Mouse (Mus musculus) megakaryocyte, embryonic 14.5 days (primary cell): ENCODE data around the gene Nenf.

ENCODE experiments used
- FLI1 ChIP-seq: IDR thresholded peaks from 2 replicates; pipeline ENCODE4 v1.6.1; 2012; ENCODE audit warnings: low read length, inconsistent platforms, mixed read lengths
- GATA1 ChIP-seq: IDR thresholded peaks from 3 replicates; pipeline ENCODE4 v1.6.1; 2012; ENCODE audit warnings: mixed read lengths, low read length, inconsistent platforms, borderline replicate concordance

DNA sequence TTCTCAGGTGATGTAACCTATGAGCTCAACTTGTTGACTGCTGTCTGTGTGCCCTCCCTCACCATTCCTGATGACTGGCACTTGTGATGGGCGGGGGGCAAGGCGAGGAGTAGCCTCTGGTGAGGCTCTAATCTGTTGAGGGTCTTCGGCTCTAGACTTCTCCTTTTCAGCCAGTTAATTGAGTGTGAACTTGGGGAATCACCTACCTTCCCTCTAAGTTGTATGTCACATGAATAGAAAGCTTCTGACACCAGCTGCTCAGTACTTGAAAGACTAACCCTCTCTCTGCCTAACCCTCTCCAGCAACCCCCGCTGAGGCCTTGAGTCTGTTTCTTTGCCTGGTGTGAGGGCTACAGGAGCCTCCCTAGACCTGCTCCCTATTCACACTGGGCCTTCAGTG lies 39.7 kb downstream of the Nenf start:
- TF ChIP-seq GATA1, result no peak
- TF ChIP-seq FLI1, result no peak
